Mouse (Mus musculus) liver (tissue): ENCODE measurements at regions not wholly inside any gene's neighbourhood (a gene's known extent, or its start where the extent isn't known, plus 50 kb on each side); places are given as distances from the start of the nearest gene placed in this dataset.

Experiments used
- DNase-seq: peaks from one replicate; pipeline ENCODE4 v3.0.0-alpha.2; 2020; ENCODE audit warnings: mixed read lengths

DNA sequence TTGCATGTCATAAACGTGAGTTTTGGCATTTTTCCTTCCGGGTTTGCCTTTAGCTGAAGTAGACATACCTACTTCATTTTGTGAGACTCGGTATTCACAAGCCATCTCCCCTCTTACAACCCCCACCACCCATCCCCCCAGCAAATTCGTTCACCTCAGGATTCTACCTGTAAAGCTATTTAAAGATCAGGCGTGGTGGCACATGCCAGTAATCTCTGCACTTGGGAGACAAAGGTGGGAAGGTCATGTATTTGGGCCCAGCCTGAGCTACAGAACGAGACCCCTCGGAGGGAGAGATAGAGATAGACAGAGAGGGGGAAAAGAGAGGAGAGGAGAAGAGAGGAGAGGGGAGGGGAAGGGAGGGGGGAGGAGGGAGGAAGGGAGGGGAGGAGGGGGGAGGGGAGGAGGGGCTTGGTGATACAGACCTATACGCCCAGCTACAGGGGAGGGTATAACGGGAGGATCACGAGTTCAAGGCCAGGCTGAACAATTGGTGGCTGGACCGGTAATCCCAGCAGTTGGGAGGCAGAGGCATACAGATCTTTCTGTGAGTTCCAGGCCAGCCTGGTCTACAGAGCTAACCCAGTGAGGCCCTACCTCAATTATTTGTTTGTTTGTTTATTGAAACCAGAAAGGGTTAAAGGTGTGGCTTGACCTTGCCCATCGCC, 83.9 kb upstream of the Tbx3 start:
- DNase-seq: no peak

DNA sequence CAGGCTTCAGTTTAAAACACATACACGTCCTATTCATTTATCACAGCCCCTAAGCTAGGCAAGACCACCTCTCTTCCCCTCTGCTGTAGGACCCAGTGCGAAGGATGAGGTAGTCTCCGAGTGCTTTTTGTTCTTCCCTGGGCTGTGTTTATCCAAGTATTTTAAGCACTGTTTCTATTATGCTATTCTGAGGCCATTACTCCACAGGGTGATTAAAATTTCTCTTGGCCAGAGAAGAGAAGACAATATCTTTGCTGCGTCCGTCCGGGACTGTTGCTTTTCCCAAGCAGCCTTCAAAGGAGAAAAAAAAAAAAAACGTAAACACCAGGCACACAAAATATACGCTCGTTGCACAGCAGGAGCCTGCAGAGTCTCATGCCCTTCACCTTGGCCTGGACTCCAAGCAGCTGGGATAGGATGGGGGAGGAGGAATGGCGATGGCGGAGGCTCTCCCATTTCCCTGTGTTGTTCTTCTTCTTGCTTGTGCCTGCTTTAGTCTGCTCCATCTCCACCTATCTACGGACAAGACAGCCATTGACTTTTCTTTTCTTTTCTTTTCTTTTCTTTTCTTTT, 83.1 kb upstream of the Tbx3 start:
- DNase-seq: no peak

DNA sequence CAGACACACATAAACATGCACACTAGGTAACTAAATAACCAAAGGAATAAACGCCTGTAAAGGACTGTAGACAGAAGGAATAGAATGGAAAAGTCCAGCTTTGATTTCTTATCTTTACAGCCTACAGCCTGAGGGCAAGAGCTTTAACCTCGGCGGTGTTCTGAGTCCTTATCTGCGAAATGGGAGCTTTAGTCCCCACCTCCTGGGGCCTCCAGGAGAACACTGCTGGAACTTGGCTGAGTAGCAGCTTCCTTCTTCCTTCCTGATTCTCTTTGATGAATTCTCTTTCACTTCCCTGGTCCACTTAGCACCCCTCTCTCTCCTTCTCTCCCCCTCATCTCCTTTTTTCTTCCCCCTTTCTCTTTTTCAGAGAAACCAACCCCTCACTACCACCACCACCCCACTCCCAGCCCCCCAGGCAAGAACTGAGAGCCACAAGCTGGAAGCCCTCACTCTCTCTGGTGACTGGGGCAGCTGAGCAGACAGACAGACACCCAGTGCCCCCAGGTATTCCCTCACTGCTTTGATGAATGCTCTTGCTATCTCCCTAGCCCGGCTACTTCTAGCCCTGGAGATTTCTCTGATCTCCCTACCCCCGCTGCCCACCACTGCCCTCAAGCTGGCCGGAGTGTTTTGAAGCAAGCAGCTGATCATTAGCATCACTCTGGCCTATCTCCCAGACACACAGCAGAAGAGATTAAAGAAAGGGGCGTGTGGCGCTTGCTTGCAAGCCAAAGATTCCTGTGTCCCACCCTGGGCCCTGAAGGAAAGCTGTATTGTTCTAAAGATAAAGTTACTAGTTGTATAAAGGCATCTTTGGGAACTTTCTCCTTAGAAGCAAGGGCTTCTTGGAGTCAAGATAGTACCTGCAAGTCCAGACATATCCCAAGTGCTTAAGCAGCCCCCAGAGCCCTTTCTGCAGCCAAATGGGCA, 81.9 kb upstream of the Tbx3 start:
- no peak for DNase-seq

DNA sequence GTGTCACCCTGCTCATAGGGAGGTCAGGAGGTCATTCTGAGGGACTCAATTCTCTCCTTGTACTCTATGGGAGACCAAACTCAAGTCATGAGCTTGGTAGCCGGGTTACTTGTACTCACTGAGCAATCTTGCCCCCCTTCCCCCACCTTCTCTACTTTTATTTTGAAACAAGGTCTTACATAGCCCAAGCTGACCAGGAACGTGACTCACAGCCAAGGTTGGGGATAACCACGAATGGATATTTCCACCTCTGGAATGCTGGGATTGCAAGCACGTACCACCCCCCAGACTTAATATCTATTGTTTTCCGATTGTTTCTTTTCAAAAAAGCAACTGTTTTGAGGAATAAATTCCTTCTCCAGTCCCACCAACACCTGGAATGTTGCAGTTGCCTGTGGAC, 79.2 kb upstream of the Tbx3 start:
- DNase-seq: no peak

DNA sequence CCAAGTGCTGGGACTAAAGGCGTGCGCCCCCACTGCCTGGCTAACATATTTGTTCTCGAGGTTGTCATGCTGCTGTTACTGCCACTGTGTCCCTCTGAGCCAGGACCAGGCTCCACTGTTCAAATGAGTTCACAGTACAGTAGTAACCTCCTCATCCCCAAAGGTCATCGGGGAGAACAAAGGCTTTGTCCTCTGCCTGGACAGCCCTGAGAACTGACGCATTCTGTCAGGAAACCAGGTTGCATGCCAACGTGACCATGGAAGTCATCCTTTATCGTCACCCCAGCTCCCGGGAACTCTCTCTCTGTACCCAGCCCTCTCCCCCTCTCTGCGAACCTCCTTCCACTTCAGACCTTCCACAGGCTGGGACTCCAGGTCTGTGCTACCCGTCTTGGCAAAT, 77.6 kb upstream of the Tbx3 start:
- DNase-seq: no peak

DNA sequence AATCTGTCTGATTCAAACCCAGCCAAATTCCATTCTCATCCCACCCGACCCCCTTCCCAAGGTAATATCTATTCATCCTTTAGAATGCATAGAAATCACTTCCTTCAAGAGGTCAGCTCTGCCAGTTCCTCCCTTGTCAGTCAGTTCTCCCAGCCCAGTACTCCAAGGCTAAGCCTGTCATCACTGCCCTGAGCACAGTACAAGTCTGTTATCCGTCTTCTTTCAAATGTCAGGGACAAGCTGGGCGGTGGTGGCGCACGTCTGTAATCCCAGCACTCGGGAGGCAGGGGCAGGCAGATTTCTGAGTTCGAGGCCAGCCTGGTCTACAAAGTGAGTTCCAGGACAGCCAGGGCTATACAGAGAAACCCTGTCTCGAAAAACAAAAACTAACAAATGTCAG, 75.9 kb upstream of the Tbx3 start:
- no peak for DNase-seq

DNA sequence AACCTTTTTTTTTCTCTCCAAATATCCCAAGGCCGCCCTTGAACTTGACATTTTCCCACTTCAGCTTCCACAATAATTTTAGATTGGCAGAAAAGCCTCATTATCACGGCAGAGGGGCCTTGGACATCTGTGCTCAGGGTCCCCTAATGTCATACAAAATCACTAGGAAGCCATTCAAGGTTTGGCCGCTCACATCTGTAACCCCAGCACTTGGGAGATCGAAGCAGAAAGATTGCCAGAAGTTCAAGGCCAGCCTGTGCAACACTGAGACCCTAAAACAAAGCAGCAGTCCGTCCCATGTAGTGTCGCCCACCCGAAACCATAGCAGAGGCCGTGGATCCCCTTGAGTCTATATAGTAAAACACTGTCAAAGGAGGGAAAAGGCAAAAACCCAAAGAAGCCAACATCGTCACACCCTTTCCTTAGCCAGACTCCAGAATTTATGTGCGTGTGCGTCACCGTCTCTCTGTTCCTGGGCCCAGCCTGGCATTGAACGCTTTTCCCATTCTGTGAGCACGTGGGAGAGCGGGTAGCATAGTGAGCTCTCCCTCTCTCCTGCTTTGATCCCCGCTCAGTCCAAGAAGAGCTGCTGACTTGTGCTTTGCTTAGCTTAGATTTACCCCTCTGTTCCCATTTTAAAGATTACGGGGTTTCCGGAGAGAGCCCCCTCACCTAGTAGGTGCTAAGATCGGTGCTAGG, 74.0 kb upstream of the Tbx3 start:
- no peak for DNase-seq

DNA sequence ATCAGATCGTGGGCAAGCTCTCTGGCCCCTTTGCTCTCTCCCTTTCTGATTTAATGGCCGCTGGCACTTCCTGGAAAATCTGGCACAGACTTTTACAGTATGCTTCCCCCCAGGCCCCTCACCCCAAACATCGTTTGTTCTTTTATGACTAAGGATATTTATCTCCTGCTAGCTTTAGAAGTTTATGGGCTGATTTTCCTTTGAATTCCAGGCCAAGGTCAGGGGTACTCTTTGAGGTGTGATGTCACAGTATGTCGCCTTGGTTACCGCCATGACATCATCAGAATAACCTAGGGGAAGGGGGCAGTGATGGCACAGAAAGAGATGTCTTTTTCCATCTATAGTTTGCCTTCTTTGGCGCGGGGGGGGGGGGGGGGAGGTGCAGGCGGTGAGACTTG, 73.5 kb upstream of the Tbx3 start:
- DNase-seq: no peak

DNA sequence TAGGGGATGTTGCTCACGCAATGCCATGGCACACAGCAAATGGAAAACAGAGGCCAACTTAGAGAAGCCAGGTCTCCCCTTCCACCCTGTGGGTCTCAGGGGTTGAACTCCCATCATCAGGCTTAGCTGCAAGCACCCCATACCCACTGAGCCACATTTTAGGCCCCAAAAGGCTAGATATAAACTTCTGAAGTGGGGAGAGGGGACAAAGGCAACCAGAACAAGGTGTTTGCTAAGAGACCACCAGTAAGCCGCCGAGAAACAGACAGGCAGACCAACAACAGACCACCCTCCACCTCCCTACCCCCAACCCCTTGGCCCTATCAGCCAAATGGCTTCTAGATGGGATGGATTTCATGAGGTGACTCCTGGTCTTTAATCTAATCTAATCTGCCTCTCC, 72.9 kb upstream of the Tbx3 start:
- DNase-seq: no peak

DNA sequence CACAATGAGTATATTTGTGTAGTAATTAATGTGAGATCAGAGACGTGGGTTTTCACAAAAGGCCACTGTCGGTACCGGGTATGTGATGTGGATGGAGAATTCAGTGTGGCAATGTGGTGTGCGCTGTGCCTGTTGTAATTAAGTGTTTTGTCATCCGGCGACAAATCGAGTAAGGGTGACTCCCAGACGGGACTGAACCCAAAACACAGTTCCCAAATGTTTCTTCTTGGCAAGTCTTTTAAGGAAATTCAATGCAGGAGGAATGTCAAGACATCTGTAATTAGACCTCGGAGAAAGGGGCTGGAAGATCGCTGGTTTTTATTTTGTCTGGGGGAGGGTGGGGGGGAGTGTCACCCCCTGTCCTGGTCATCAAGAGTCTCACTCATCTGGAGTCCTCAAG, 72.3 kb upstream of the Tbx3 start:
- no peak for DNase-seq

DNA sequence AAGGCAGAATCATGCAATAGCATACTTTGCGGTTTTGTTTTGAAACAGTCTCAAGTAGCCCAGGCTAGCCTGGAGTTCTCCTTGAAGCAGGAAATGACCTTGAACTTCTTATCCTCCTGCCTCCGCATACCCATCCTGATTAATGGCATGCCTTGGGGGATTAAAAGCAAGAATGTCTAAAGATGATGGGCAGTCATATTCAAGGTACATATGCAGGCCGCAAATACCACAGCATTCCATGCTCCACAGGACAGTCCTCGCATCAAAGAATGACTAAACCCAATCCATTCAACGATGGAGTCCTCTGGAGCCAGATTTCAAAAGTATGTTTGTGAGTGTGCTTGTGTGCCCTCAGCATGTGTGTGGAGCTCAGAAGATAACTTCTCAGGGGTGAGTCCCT, 69.1 kb upstream of the Tbx3 start:
- DNase-seq: no peak

DNA sequence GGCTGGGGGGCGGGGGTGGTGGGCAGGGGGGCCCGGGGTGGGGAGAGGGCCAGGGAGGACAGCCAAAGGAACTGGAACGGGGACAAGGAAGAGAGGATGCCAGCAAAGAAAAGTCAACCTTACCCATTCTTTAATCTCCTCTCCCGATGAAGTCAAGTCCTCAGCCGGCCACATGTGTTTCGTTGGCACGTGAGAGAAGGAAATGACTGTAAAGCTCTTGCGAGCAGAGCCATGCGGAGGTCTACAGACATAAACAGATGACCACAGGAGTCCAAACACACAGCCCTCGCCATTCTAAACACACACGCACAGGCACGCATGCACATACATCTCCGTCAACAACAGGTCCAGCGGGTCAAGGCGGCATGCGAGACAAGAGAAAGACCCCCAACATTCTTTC, 68.5 kb upstream of the Tbx3 start:
- DNase-seq: no peak

DNA sequence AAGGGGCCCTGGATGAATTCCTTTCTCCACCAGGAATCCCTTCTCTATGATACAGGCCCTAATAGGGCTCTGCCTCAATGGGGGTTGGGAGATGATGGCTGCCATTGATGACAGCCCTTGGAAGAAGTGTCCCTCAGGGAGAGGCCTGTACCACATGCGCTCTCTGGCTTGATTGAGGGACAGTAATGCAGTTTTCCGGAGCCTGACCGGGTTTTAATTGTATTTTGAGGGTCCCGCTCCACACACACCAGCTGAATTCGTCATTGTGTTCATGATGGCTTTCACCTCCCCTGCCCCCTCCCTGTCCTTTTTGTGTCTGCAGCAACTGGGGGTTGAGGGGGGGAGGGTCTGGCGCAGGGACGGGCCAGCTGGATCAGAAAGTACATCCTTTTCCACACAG, 65.0 kb upstream of the Tbx3 start:
- no peak for DNase-seq

DNA sequence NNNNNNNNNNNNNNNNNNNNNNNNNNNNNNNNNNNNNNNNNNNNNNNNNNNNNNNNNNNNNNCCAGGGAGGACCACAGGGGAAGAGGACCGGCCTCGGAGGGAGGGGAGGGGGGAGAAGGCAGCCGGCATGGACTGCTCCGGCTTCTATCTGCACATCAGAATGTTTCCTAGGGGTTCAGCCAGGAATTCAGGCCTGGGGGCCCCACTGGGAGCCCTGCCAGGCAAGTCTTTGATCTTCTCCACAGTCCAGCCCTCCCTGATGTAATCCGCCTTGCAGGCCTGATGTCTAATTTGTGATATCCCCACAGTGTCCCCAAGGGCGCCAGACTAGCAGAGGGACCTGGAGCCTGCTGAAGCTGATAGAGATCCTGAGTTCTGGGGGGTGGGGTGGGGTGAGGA, 57.1 kb upstream of the Tbx3 start:
- peak; percentile 15 for DNase-seq

DNA sequence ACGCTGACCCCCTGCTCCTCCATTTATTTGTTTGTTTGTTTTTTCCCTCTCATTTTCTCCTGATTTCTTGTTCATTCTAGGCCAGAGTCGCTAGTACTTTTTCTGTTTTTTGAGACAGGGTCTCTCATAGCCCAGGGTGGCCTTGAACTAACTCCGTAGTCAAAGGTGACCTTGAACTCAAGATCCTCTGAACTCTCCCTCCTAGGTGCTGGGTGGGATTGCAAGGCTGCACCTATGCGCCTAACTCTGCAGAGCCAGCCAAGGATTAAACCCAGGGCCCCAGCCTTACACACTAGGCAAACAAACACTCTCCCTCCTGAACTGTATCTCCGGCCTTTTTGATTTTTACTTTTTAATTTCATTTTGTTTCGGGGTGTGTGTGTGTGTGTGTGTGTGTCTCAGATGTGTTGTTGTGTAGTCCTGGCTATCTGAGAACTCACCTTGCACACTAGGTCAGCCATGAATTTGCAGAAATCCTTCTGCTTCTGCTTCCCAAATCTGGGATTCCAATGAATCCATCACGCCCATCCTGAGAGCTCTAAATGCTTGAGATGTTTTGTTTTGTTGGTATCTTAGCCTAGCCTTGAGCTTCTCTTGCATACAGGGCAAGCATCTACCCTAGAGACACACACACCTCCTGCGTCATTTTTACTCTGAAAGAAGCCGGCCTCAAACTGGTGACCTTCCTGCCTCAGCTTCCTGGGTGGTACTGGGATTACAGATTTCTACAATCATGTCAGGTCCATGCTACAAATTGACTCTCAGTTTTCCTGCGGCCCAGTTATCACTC, 56.3 kb upstream of the Tbx3 start:
- DNase-seq: no peak

DNA sequence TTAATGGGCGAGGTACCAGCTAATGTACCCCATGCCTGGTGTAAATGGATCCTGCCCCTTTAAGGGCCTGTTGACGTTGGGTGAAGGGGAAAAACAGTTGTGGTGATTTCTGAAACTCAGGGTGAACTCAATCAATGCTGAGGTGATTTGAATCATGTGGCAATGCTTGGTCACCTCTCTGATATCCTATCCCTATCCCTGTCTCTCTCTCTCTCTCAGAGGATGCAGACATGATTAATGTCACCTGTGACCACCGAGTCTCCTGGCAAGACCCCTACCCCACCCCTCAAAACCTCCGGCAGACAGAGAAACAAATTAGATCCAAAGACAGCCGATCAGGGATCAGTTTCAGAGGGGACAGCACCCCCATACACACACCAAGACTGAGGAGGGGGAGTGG, 54.8 kb upstream of the Tbx3 start:
- no peak for DNase-seq

DNA sequence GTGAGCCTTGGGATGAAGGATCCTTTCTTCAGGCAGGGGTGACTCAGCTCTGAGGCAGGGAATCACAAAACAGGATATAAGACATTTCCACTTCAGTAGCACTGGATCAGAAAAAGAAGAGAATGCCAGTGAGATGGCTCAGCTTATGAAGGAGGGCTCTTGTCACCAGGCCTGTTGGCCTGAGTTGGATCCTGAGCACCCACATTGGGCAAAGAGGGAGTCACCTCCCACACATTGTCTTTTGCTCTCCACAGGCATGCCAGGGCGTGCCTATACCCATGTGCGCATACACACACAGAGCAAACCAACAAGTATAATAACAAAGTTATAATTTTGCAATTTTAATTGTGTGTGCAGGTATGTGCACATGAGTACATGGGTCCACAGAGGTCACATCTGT, 52.6 kb upstream of the Tbx3 start:
- DNase-seq: no peak

DNA sequence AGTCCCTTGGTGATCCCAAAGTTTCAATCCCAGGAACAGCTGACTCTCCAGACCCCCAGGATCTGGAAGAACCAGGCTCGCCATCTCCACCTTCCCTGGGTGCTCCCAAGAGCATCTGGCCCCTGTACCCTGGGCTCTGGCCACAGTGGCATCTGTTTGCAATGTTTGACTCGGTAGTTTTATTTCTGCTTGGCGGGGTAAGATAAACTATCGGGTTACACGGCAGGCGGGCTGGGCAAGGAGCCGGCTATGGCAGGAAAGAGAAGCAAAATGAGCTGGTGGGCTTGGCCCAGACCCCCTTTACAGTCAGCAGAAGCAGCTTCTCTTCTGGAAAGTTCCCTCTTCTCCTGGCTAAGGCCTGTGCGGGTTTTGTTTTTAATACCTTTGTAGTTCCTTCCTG, 50.6 kb upstream of the Tbx3 start:
- no peak for DNase-seq
